Mouse (Mus musculus): ENCODE results near the gene Timm10b.
A peak's percentile ranks its signal among the peaks of the same experiment; 100 is the strongest.

DNA sequence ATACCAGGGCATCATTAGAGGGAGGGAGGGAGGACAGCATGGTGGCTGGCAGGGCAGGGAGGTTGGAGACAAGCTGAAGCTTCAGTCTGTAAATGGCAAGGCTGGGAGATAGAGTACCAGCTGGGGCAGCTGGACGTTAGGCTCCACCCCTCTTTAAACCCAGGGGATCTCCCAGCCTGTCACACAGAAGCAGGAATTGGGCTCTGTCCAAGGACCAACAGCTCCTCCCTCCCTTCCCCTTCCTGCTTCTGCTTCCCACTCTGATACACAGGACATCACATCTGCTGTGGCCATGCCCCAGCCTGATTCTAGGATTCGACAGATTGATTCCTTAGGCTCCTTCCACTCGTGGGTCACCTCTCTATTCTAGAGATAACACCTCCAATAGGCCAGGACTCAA, 11.2 kb upstream of the Timm10b start:
- no peak for TF ChIP-seq USF1 (IDR thresholded peaks at IDR 0.05; ENCODE audit: low read depth)
- TF ChIP-seq CTCF (IDR thresholded peaks at IDR 0.05; ENCODE audit: control insufficient read depth, insufficient read depth, insufficient read length), result no peak
- no peak for TF ChIP-seq MAX (IDR thresholded peaks at IDR 0.05)
- no peak for TF ChIP-seq MYOG (IDR thresholded peaks at IDR 0.05; ENCODE audit: control insufficient read depth, extremely low read depth, insufficient read length)
- no peak for TF ChIP-seq FOSL1 (IDR thresholded peaks at IDR 0.05; ENCODE audit: insufficient read depth, low read length, poor library complexity, severe bottlenecking)
- TF ChIP-seq CEBPB (IDR thresholded peaks at IDR 0.05; ENCODE audit: low read depth), result no peak
- peak; percentile 18 for TF ChIP-seq MYOD1 (IDR thresholded peaks at IDR 0.05; ENCODE audit: control insufficient read depth, insufficient read length, low read depth)
